Mouse (Mus musculus) small intestine, adult 2 months (tissue): Measurements from ENCODE around the gene Zbtb38. TPM values are rescaled to one million over a fixed set of nuclear protein-coding genes. Genes with fewer than 3 reads are reported as not detected.

Experiments used
- H3K27ac ChIP-seq: fragments of 200-500 bp; 2 replicates; pipeline ENCODE4 v1.5.1; 2012; ENCODE audit warnings: low read depth, low read length, control low read depth, inconsistent platforms; ENCODE audit not compliant: insufficient read depth
- H3K27me3 ChIP-seq: fragments of 200-500 bp; 2 replicates; pipeline ENCODE4 v1.6.1; 2012; ENCODE audit warnings: mild to moderate bottlenecking, moderate library complexity, low read length, inconsistent platforms; ENCODE audit not compliant: control insufficient read depth, insufficient read depth
- H3K36me3 ChIP-seq: fragments of 200-500 bp; 2 replicates; pipeline ENCODE4 v1.6.1; 2012; ENCODE audit warnings: mild to moderate bottlenecking, low read length, control low read depth, inconsistent platforms; ENCODE audit not compliant: control insufficient read depth, insufficient read depth
- H3K4me1 ChIP-seq: fragments of 200-500 bp; 2 replicates; pipeline ENCODE4 v1.6.1; 2012; ENCODE audit warnings: low read length, inconsistent platforms, mixed read lengths; ENCODE audit not compliant: control insufficient read depth, insufficient read depth, insufficient read length
- H3K4me3 ChIP-seq: fragments of 200-500 bp; 2 replicates; pipeline ENCODE4 v1.5.1; 2012; ENCODE audit warnings: low read depth, mild to moderate bottlenecking, control low read depth, inconsistent platforms, low read length, moderate library complexity
- CTCF ChIP-seq: fragments of 200-500 bp; IDR thresholded peaks from 2 replicates; pipeline ENCODE4 v1.5.1; 2012; ENCODE audit warnings: low read depth, mild to moderate bottlenecking, control low read depth, inconsistent platforms, low read length, moderate library complexity, mixed read lengths; ENCODE audit not compliant: insufficient replicate concordance, insufficient read length; ENCODE audit errors: extremely low read depth
- POLR2A ChIP-seq: fragments of 200-500 bp; IDR thresholded peaks from 2 replicates; pipeline ENCODE4 v1.6.1; 2012; ENCODE audit warnings: low read depth, mild to moderate bottlenecking, control low read depth, inconsistent platforms, low read length, moderate library complexity
- WGBS: fragments of 180-500 bp; shearing (Covaris S2); methylation state at CpG from one replicate; pipeline ENCODE4 v1.1.7; 2018; 5-methylcytosine and 5-hydroxymethylcytosine counted together
- polyA plus RNA-seq: library from polyadenylated mRNA; depleted of rRNA; stranded (reverse); fragments of >200 nt; gene quantifications from 2 replicates; pipeline ENCODE4 v1.2.3, GENCODE M21; 2012; rRNA removed

Zbtb38 gene
- 3.8 and 7.7 TPM in 2 replicates for polyA plus RNA-seq

DNA sequence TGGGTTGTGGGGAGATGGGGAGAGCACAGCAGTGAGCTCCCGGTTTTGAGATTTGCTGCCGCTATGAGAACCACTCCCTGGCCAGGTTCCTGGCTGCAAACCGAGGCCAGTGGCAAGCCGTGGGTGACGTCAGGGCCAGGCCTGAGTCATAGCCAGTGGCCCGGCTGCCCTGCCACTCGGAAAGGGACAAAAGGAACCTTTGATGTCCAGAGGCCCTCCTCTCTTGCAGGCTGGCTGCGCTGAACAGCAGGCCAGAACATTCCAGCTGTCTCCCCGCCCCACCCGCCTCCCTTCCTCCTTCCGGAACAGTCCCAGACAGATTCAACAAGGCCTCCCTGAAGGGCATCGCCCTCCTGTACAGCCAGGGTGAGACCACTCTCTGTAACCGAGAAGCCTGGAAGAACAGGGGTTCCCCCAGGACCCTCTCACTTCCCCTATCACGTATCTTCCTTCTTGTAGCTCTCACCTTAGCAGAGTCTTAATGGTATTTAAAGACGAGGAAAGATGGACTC, at the start of gene Zbtb38:
Zbtb38 (minus strand) TSS at position 229 of the 512 bp plus-strand sequence.
- H3K4me3 ChIP-seq: peak within 1 kb of the TSS; percentile 10
- no peaks in the 10 kb centered on the region for H3K27me3 ChIP-seq
- TF ChIP-seq CTCF (no peak), POLR2A (peak; percentile 37; the same call in 1 of the 2 replicates)
- WGBS: 25% methylated on average over 15 of the region's 15 CpGs
- H3K4me1 ChIP-seq: peaks cover 13% of the 10 kb centered on the region
- H3K27ac ChIP-seq: peak within 1 kb of the TSS; percentile 59
- H3K36me3 ChIP-seq: peaks cover 8% of the 10 kb centered on the region; the same call in 1 of the 2 replicates

DNA sequence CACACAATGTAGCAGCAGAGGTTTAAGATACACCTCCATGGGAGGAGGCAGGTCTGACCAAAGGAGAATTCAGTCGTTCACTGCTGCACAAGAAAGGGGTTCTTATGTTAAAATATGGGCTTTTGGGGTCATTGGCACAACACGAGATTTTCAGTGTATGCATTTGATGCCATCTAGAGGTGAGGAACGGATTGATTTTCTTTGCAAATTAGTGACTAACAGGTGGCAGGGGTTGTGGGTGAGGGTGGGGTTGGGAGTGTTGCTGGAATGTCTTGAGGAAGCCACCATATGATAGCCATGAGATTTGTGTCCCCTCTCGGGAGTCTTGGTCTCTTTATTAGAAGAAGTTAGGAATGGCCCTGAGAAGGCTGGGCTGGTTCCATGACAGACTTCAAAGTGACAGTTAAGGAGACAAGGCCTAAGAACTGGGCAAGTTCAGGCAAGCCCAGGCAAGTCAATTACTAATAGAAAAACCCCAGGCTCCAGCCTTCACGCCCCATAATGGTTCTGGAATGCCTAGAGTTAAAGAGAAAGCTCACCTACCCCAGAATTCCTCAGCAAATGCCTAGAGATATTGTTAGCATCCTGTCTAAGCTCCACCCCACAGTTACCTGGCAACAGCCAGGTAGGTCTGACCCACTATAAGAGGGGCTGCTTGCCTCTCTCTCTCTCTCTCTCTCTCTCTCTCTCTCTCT, 47.6 kb upstream of the Zbtb38 start:
- H3K27me3 ChIP-seq: no peaks in the 10 kb centered on the region
- peaks cover 11% of the 10 kb centered on the region for H3K4me1 ChIP-seq
- no peak overlapping the region for H3K4me3 ChIP-seq
- H3K36me3 ChIP-seq: no peaks in the 10 kb centered on the region
- TF ChIP-seq POLR2A: no peak
- peak; percentile 31; the same call in 1 of the 2 replicates for TF ChIP-seq CTCF
- no peak overlapping the region for H3K27ac ChIP-seq
- WGBS: 12% methylated on average over 5 of the region's 5 CpGs

DNA sequence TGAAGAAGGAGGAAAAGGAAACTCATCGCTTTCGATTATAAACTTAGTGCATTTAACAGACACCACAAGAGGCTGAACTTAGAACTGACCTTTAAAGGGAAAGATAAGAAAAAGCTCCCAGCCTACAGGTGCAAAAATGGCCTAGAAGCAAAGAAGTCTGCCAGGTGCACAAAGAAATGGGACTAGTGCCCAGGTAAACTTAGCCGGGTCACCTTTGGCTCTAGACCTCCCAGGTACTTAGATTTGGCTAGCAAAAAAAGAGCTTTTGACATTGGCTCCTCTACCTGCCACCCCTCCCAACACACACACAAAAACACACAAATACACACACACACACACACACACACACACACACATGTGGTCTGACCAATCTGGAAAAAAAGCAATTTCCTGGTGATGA, 44.7 kb upstream of the Zbtb38 start:
- Histone ChIP-seq H3K4me3 (no peak overlapping the region), H3K36me3 (no peaks in the 10 kb centered on the region), H3K27me3 (no peaks in the 10 kb centered on the region), H3K27ac (peak overlapping the region; percentile 85), H3K4me1 (peaks cover 12% of the 10 kb centered on the region)
- 13% methylated on average over 3 of the region's 3 CpGs for WGBS
- TF ChIP-seq CTCF: no peak
- no peak for TF ChIP-seq POLR2A

DNA sequence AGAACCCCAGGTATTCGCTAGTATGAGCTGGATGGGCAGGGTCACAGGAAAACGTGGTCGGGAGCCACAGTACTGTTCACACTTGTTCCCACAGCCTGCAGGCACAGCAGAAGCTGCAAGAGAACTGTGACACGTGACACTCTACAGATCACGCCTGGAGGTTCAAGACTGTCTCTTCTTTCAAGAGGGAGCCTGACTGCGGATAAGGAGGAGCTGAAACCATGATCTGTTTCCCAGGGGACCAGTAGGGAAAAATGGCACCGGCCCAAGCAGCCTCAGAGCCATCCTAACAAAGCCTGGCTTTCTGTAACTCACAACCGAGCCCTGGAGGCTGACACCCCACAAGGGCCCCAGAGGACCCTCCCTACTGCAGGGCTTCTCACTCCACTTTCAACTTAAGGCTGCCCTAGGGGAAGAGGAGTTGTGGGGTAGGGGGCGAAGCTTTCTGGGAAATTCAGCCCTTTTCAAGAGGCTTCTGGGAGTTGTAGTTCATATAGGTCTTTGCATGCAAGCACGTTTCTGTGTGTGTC, 42.8 kb upstream of the Zbtb38 start:
- H3K27ac ChIP-seq: peak overlapping the region; percentile 46; the same call in 1 of the 2 replicates
- no peak for TF ChIP-seq CTCF
- no peak for TF ChIP-seq POLR2A
- 7% methylated on average over 10 of the region's 10 CpGs for WGBS
- H3K4me1 ChIP-seq: peaks cover 12% of the 10 kb centered on the region
- no peaks in the 10 kb centered on the region for H3K27me3 ChIP-seq
- H3K4me3 ChIP-seq: peak overlapping the region; percentile 60
- H3K36me3 ChIP-seq: no peaks in the 10 kb centered on the region

GRCm38 (mm10) chr9:96794601-96795000, 42.0 kb upstream of the Zbtb38 start:
- Histone ChIP-seq H3K27me3 (no peaks in the 10 kb centered on the region), H3K4me3 (no peak overlapping the region), H3K27ac (no peak overlapping the region), H3K4me1 (peaks cover 12% of the 10 kb centered on the region), H3K36me3 (no peaks in the 10 kb centered on the region)
- TF ChIP-seq CTCF (no peak), POLR2A (no peak)
- 66% methylated on average over 2 of the region's 2 CpGs for WGBS

DNA sequence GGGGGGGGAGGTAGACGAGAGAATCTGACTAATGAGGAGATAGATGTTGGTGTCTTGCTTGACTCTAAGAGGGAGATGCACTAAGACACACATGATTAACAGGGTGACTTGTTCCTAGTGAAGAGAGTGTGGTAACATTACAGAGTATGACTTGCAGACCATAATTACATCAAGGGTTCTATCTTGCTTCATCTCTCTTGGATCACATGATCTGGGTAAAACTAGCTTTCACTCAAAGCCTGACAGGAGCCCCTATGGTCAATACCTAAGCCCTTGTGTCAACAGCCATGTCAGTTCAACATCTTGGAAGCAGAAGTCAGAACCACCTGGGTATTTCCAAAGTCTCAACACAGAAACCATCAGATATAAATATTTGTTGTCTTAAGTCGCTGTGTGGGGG, 39.9 kb upstream of the Zbtb38 start:
- Histone ChIP-seq H3K4me3 (no peak overlapping the region), H3K27ac (no peak overlapping the region), H3K27me3 (no peaks in the 10 kb centered on the region), H3K36me3 (no peaks in the 10 kb centered on the region), H3K4me1 (peaks cover 19% of the 10 kb centered on the region)
- TF ChIP-seq CTCF (no peak), POLR2A (no peak)
- 56% methylated on average over 2 of the region's 2 CpGs for WGBS

DNA sequence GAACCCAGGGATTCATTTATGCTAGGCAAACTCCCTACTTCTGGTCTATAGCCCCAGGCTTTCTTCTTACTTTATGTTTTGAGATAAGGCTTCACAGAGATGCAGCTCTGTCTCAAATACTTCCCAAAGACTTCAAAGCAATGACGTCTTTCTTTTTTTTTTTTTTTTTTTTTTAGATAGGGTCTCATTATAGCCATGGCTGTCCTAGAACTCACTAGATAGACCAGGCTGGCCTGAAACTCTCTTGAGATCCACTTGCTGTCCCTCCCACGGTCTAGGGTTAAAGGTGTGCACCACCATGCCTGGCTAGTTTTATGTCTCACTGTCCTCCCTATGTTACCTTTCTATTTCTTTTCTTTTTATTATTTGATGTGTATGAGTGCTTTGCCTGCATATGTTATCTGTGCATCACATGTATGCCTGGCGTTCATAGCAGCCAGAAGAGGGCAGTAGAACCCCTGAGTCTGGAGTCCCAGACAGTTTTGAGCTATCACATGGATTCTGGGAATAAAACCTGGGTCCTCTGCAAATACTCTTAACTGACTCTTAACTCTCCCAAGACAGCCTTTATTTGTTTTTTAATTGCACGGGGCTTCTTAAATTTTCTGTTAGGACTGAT, 37.9 kb upstream of the Zbtb38 start:
- TF ChIP-seq POLR2A: no peak
- no peak for TF ChIP-seq CTCF
- WGBS: 75% methylated on average over 4 of the region's 4 CpGs
- Histone ChIP-seq H3K27ac (no peak overlapping the region), H3K4me1 (peaks cover 16% of the 10 kb centered on the region), H3K36me3 (no peaks in the 10 kb centered on the region), H3K27me3 (no peaks in the 10 kb centered on the region), H3K4me3 (no peak overlapping the region)
